Mouse (Mus musculus) kidney, embryonic 14.5 days (tissue): ENCODE data around the gene Mrpl52. TPM values are rescaled to one million over a fixed set of nuclear protein-coding genes. Genes with fewer than 3 reads are reported as not detected.

Experiments used
- ATAC-seq: fragments of 200-750 bp; cut with Nextera tagmentation; 2 replicates; pipeline ENCODE4 v1.8.0; 2017; ENCODE audit warnings: moderate number of reproducible peaks, mild to moderate bottlenecking, moderate TSS enrichment, moderate library complexity; ENCODE audit not compliant: low FRiP score, low TSS enrichment
- H3K27ac ChIP-seq: fragments of 300-500 bp; sonication (generic); 2 replicates; pipeline ENCODE4 v1.5.1; 2014; ENCODE audit warnings: low read depth, mild to moderate bottlenecking, low read length, moderate library complexity, mixed read lengths
- H3K27me3 ChIP-seq: fragments of 300-500 bp; sonication (generic); 2 replicates; pipeline ENCODE4 v1.6.1; 2014; ENCODE audit warnings: mild to moderate bottlenecking, low read length; ENCODE audit not compliant: control insufficient read depth, insufficient read depth
- H3K36me3 ChIP-seq: fragments of 300-500 bp; sonication (generic); 2 replicates; pipeline ENCODE4 v1.6.1; 2014; ENCODE audit warnings: low read length, mixed read lengths; ENCODE audit not compliant: control insufficient read depth, insufficient read depth
- H3K4me1 ChIP-seq: fragments of 300-500 bp; sonication (generic); 2 replicates; pipeline ENCODE4 v1.6.1; 2014; ENCODE audit warnings: low read length, mixed read lengths; ENCODE audit not compliant: control insufficient read depth, insufficient read depth
- H3K4me2 ChIP-seq: fragments of 300-500 bp; sonication (generic); replicated peaks from 2 replicates; pipeline ENCODE4 v1.6.1; 2014; ENCODE audit warnings: low read depth, mild to moderate bottlenecking, low read length
- H3K4me3 ChIP-seq: fragments of 300-500 bp; sonication (generic); 2 replicates; pipeline ENCODE4 v1.5.1; 2014; ENCODE audit warnings: mild to moderate bottlenecking, low read length
- H3K9ac ChIP-seq: fragments of 300-500 bp; sonication (generic); 2 replicates; pipeline ENCODE4 v1.6.1; 2014; ENCODE audit warnings: low read depth, mild to moderate bottlenecking, low read length, moderate library complexity
- H3K9me3 ChIP-seq: fragments of 300-500 bp; sonication (generic); 2 replicates; pipeline ENCODE4 v1.6.1; 2016; ENCODE audit warnings: low read length; ENCODE audit not compliant: control insufficient read depth
- WGBS: fragments of 180-500 bp; shearing (Covaris S2); extraction: QIAGEN DNeasy Blood & Tissue Kit; methylation state at CpG from one replicate; pipeline ENCODE4 v1.1.7; 2014; 5-methylcytosine and 5-hydroxymethylcytosine counted together
- polyA plus RNA-seq: library from polyadenylated mRNA; unstranded; fragments of >200 nt; fragmentation: Nextera tagmentation; extraction: Ambion mirVana; gene quantifications from 2 replicates; pipeline ENCODE4 v1.2.1, GENCODE M21; 2014

The Mrpl52 gene
- polyA plus RNA-seq, 1 experiment from 2014 or later: 269 TPM

DNA sequence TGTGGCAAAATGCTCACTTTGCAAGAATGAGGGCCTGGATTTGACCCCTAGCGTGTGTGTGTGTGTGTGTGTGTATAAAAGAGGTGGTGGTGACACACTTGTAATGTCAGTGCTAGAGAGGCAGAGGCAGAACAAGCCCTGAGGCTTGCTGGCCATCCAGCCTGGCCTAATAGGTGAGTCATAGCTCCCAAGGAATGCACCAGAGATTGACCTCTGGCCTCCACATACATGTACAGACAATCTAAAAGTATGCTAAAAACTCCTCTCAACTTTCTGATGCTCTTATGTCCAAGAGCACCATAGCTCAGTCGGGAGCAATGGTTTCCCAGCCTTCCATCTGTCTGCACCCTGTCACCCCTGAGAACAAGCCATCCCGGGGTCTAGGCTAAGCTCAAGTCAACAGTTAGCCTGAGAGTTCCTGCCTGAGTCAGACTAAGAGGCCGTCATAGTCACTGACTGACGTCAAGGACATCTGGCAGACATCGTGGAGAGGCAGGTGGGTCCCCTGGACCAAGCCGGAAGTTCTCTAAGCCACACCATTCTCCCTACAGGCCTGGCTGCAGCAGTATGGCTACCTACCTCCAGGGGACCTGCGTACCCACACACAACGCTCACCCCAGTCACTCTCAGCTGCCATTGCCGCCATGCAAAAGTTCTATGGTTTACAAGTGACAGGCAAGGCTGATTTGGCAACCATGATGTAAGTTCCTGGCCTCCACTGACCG is 8.6 kb downstream of the Mrpl52 start:
- Histone ChIP-seq H3K9ac (no peak overlapping the region), H3K27ac (no peak overlapping the region), H3K27me3 (no peaks in the 10 kb centered on the region), H3K4me1 (peaks cover 24% of the 10 kb centered on the region), H3K9me3 (no peaks in the 10 kb centered on the region), H3K4me3 (no peak overlapping the region), H3K36me3 (peaks cover 48% of the 10 kb centered on the region), H3K4me2 (no peak overlapping the region)
- no peak for ATAC-seq
- 87% methylated on average over 11 of the region's 11 CpGs for WGBS

DNA sequence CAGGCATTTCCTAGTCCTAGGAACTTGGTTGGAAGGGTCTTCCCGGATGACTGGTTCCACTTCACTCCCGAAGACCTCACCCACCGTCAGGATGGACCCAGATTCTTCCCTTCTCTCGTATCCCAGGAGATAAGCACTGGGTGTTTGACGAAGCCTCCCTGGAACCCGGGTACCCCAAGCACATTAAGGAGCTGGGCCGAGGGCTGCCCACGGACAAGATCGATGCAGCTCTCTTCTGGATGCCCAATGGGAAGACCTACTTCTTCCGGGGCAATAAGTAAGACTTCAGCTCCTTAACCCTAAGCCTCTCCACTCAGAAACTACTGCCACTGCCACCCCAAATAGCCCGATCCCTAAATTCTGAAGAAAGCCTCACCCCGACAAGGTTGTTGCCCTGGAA is 12.4 kb downstream of the Mrpl52 start:
- H3K27ac ChIP-seq: no peak overlapping the region
- ATAC-seq: no peak
- H3K27me3 ChIP-seq: no peaks in the 10 kb centered on the region
- no peak overlapping the region for H3K4me2 ChIP-seq
- H3K4me1 ChIP-seq: peaks cover 4% of the 10 kb centered on the region
- no peak overlapping the region for H3K4me3 ChIP-seq
- no peak overlapping the region for H3K9ac ChIP-seq
- WGBS: 85% methylated on average over 12 of the region's 12 CpGs
- no peaks in the 10 kb centered on the region for H3K9me3 ChIP-seq
- H3K36me3 ChIP-seq: peaks cover 64% of the 10 kb centered on the region

DNA sequence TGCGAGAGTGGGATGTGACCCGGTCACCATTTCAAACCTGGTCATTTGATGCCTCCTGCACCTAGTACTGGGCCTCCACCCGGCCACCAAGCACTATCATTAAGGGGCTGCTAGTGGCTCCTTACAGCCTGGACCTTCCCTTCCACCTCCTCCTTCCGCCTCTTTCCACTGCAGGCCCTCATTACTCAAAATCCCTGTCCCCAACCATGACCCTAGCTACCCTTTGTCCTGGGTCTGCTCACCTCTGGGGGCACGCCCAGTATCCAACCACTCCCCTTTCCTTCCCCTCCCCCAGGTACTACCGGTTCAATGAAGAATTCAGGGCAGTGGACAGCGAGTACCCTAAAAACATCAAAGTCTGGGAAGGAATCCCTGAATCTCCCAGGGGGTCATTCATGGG is 12.9 kb downstream of the Mrpl52 start:
- 60% methylated on average over 7 of the region's 7 CpGs for WGBS
- Histone ChIP-seq H3K9ac (no peak overlapping the region), H3K4me3 (no peak overlapping the region), H3K36me3 (peaks cover 64% of the 10 kb centered on the region), H3K9me3 (no peaks in the 10 kb centered on the region), H3K4me2 (no peak overlapping the region), H3K27me3 (no peaks in the 10 kb centered on the region), H3K27ac (no peak overlapping the region), H3K4me1 (no peaks in the 10 kb centered on the region; the same call in 1 of the 2 replicates)
- ATAC-seq: no peak

GRCm38 (mm10) chr14:54440538-54440937 is 13.8 kb downstream of the Mrpl52 start:
- Histone ChIP-seq H3K36me3 (peaks cover 62% of the 10 kb centered on the region), H3K9ac (no peak overlapping the region), H3K9me3 (no peaks in the 10 kb centered on the region), H3K27ac (no peak overlapping the region), H3K4me1 (no peaks in the 10 kb centered on the region), H3K27me3 (no peaks in the 10 kb centered on the region), H3K4me2 (no peak overlapping the region), H3K4me3 (no peak overlapping the region)
- no peak for ATAC-seq
- 91% methylated on average over 14 of the region's 14 CpGs for WGBS

DNA sequence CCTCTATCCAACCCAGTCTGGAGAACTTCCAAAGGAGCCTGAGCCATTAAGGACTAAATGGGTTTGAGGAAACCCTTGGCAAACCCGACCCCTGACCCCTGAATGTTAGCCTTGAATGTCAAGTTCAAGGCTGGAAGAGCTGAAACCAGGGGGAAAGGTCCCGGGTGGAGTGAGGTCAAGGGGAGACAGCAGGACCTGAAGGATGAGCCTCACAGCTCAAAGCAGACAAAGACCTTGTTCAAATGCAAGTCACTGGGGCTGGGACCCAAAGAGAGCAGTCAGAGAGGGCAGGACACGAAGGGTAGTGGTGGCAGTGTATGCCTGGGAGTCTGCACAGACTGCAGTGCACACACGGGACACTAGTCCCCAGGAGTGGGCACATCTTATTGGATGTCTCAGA is 14.7 kb downstream of the Mrpl52 start:
- H3K4me2 ChIP-seq: no peak overlapping the region
- no peaks in the 10 kb centered on the region for H3K27me3 ChIP-seq
- H3K4me1 ChIP-seq: no peaks in the 10 kb centered on the region
- H3K36me3 ChIP-seq: peaks cover 54% of the 10 kb centered on the region
- H3K4me3 ChIP-seq: no peak overlapping the region
- no peak overlapping the region for H3K9ac ChIP-seq
- WGBS: 82% methylated on average over 4 of the region's 4 CpGs
- no peak overlapping the region for H3K27ac ChIP-seq
- ATAC-seq: no peak
- H3K9me3 ChIP-seq: no peaks in the 10 kb centered on the region

GRCm38 (mm10) chr14:54442548-54442947 is 15.8 kb downstream of the Mrpl52 start:
- no peak overlapping the region for H3K4me3 ChIP-seq
- H3K4me2 ChIP-seq: no peak overlapping the region
- peaks cover 42% of the 10 kb centered on the region for H3K36me3 ChIP-seq
- no peak overlapping the region for H3K9ac ChIP-seq
- H3K27ac ChIP-seq: no peak overlapping the region
- ATAC-seq: no peak
- no peaks in the 10 kb centered on the region for H3K9me3 ChIP-seq
- WGBS: 83% methylated on average over 3 of the region's 3 CpGs
- H3K4me1 ChIP-seq: no peaks in the 10 kb centered on the region
- no peaks in the 10 kb centered on the region for H3K27me3 ChIP-seq

GRCm38 (mm10) chr14:54443196-54443595 is 16.5 kb downstream of the Mrpl52 start:
- Histone ChIP-seq H3K36me3 (peaks cover 38% of the 10 kb centered on the region), H3K9ac (no peak overlapping the region), H3K4me2 (no peak overlapping the region), H3K27me3 (no peaks in the 10 kb centered on the region), H3K4me1 (no peaks in the 10 kb centered on the region), H3K9me3 (no peaks in the 10 kb centered on the region), H3K4me3 (no peak overlapping the region), H3K27ac (peak overlapping the region; percentile 44; the same call in 1 of the 2 replicates)
- WGBS: 25% methylated on average over 3 of the region's 3 CpGs
- peak; percentile 76 for ATAC-seq

DNA sequence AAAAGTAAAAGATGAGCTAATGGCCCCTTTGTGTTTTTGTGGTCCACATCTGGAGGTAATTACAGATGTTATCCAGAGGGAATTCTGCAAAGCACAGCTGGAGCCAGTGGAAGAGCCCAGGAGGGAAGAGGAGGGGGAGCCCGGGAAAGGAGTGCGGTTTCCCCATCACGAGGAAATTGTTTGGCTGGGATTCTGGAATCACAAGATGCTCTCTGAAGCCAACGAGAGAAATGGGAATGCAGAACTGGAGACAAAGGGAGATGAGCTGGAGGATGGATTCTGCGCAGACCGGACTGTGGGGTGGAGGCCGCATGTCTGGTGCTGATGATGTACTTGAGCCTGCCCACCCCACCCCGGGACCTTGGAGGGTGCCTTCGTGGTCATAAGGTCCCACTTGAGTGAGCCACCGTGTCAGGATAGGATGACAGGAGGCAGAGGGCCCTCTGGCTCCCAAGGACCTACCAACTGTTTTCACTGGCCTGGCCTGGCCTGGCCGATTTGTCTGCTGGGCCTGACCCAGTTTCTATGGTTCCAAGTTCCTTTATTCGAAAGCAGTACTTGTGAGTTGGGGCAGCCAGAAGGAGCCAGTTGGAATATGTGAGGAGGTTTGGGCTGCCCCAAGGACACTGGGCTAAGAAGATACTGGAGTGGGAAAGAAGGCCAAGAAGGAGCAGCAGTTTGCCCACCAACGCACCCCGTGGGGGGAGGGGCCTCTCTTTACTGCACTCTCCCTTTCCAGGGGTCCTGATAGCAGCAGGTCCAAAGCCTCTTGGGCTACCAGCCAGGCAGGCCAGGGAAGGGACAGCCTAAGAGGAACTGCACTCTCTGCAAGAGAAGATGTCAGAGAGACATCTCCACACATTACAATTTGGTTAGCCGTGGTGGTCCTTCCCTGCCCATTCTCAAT is 17.3 kb downstream of the Mrpl52 start:
- no peak overlapping the region for H3K4me3 ChIP-seq
- no peaks in the 10 kb centered on the region for H3K27me3 ChIP-seq
- H3K27ac ChIP-seq: peak overlapping the region; percentile 44; the same call in 1 of the 2 replicates
- H3K4me2 ChIP-seq: no peak overlapping the region
- H3K4me1 ChIP-seq: no peaks in the 10 kb centered on the region
- peaks cover 30% of the 10 kb centered on the region for H3K36me3 ChIP-seq
- ATAC-seq: no peak
- WGBS: 57% methylated on average over 15 of the region's 15 CpGs
- no peak overlapping the region for H3K9ac ChIP-seq
- H3K9me3 ChIP-seq: no peaks in the 10 kb centered on the region

DNA sequence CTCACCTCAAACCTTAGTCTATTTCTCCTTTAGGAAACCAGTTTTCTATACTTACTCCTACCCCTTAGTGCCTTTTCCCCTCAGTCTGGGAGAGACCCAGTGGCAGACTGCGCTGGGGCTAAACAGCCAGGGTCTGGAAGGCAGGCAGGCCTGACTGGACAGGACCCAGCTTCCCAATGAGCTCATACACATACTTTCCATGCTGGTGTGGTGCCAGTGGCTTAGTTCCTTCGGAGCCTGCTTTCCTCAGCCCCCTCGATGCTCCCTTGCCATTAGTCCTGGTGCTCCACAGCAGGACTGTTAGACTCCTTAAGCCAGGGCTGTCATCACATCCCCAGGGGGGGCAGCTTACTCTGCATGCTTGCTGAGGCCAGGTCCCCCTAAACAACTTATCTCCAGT is 18.8 kb downstream of the Mrpl52 start:
- no peaks in the 10 kb centered on the region for H3K4me1 ChIP-seq
- H3K27me3 ChIP-seq: no peaks in the 10 kb centered on the region
- H3K9me3 ChIP-seq: no peaks in the 10 kb centered on the region
- H3K4me2 ChIP-seq: no peak overlapping the region
- H3K4me3 ChIP-seq: no peak overlapping the region
- no peak overlapping the region for H3K9ac ChIP-seq
- no peak for ATAC-seq
- H3K36me3 ChIP-seq: peaks cover 15% of the 10 kb centered on the region
- WGBS: 69% methylated on average over 3 of the region's 3 CpGs
- no peak overlapping the region for H3K27ac ChIP-seq
